Mouse (Mus musculus): Measurements from ENCODE around the gene Dscam.

Dscam gene

DNA sequence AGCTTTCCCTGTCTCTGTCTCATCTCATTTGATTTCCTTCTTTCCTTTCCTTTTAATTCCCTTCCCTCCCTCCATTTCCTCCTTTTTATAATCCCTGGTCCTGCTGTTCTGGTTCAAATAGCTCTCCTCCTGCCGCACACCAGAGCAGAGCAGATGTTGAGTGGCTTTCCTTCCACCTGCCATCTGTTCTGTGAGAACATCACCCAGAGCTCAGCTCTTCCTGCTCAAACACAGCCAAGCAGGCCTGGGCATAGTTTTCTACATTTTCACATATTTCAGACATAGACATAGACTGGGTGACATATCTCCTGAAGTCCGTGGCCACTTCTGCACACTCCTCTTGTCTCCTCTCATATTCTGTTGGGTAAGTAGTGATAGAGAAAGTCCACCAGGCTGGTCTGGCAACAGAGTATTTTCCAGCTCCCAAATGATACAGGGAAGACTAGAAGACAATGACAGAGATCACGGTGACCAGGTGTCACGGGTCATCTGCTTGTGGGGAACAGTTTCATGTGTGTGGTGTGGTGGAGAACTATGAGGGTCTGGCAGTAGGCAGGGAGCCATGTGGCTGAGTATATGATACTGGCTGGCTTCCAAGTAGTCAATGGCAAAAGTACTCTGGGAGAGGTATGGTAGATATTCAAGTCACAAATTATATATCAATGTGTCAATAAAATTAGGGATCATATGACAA is 536.3 kb downstream of the Dscam start:
- DNase-seq: no peak

DNA sequence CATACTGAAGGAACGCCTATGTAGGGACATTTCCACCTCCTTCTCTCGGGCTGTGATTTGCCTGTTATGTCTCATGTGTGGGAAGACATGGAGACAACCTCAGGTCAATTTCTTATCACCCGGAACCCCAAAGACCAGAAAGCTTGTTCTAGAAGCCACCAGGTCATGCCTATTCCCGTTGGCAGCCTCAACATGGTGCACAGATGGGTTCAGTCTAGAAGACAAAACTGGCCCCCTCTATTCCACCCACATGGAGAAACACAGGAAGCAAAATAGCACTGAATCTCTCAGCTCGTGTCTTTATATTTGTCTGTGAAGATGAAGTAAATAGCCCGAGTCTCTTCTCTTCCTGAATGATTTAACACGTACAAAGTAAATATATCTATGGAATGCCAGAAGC is 540.3 kb downstream of the Dscam start:
- DNase-seq: no peak

DNA sequence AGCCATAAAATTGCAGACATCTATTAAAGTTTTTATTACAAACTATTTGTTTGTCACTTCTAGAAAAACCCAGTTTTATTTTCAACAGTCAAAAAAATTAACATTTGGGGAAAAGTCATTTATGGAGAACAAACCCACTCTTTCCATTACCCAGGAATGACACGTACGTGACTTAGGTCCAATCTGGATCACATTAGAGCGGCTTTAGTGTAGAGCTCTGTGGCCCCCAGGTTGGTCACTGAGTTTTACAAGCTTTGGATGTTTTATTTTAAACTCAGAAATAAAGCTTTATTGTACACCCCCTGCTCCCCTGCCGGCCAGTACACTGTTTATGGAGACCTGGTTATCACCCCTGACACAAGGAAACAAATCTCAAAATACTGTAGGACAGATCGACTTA is 540.9 kb downstream of the Dscam start:
- DNase-seq: no peak

DNA sequence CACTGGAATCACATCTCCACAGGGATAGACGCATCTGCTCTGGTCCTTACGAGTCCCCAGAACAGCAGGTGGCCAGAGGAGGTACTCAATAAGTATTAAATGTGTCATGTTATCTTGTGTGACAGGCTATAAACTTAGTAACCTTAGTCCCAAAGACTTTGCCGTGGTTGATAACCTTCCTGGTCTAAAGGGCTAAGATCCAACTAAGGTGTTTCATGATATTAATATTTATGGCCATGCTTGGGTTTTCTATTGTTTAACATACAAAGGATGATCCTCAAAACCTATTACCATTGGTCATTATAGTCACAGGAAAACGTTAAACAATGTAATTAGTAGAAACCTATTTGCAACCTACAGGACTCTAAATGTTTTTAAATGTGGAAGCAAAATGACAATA is 545.1 kb downstream of the Dscam start:
- no peak for DNase-seq

DNA sequence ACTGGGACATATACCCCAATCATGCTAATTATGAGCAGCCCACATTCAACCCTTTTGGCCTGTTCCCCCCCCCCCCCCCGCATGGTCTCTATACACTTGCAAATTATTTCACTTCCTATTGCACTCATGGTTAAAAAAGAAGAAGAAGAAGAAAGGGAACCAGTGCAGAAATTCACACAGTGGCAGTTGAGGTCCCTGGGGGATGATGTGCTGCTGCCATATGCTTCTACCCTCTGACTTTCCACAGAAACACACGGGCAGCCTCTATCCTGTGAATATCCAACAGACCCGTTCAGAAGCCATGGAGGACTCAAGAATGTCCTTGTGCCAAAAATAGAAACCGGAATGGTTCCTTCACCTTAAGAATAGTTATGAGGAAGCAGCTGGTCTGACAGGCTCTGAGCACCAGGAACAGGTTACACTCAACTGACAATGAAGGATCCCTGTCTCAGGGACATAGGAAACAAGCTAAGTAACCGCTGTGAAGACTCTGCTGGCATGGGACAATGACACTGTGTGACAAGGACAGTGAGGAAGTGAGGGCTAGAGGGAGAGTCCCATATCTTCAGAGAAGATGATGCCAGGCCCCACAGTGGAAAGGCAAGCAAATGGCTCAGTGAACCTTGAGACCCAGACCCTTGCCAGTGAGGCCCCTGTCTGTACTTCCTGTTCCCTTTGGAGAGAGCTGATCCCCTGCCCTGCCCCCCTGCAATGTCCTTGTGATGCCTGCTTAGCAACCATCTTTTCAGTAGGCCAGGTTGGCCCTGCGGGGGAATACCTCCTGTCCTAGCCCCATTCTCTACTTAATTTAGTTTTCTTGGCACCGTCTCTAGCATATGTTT is 545.8 kb downstream of the Dscam start:
- no peak for DNase-seq

DNA sequence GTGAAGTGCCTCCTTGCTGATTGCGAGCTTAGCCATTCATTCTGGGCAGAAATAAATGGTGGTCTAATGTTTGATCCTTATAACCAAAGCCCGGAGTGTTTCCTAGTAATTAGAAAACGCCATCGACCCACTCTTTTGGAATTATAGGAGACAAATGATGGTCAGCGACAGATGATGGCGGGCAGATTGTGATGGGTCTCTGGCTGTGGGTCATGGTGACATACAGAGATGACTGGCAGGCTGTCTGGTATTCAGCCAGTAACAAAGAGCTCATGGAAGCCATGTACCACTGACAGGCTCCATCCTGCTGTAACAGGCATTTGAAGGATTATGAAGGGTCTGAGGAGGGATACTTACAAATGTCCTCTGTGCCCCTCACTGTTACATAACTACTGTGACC is 549.7 kb downstream of the Dscam start:
- DNase-seq: no peak

DNA sequence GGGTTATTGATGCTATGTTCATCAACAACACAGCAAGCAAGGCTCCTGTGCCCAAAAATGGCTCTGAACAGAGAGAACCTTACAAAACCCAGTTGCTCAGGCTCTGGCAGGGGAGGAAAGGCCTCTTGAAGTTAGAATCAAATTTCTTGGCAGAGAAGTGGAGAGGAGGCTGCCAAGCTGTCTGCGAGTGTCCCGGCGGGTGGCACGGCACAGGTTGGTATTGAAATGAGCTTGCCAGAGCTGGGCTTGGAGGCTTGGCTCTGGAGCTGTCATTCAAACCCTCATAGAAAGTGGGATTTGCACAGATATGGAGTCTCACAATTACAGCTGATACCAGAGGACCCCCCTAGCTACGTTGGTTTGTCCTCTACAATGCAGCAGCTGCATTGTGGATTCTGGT is 550.1 kb downstream of the Dscam start:
- DNase-seq: no peak

DNA sequence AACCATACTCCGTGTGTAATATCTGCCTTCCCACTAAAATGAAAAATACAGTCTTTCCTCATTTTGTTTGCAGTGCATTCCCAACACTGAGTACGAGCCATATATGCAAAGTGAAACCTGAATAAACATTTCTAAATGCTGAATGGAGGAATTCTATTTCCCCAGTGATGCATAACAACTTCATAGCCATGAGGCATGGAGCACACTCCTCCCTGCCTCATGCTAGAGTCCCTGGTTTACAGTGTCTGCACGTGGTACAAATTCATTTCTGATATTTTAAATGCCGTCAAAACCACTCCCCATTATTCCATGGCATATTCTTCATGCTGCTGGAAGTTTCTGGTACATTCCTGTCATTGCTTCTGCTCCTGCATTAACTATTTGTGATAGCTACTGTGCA is 552.8 kb downstream of the Dscam start:
- no peak for DNase-seq

DNA sequence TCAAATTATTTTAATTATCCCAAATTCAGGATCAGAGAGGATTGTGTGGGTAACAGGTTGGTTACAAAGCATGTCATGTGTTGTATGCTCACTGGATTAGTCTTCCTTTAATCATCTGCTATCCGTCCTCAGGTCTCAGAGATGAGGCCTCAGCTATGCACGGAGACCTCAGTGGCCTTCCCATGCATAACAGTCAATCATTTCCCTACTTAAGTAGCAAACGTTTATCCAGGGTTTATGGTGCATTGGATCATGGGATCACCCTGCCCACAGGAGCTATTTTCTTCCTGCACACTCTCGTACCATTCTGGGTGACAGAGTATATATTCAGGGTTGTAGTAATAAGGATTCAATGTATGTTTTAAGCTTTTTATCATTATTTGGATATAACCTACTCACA is 557.3 kb downstream of the Dscam start:
- no peak for DNase-seq

DNA sequence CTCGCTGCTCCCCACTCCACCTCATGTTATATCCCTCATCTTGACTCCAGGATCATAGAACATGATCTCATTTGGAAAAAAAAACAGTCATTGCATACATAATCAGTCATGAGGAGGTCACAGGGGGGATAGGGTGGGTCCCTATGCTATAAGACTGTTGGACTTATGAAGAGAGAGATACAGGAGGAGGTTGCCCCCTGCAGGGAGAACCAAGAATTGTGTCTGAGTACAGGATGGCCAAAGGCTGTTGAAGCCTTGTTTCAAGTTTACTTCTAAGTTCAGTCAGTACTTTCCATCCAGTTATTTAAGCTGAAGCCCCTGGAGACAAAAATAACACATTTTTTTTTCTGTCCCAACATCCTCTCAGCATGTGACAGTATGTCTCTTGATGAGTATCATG is 559.7 kb downstream of the Dscam start:
- DNase-seq: peak; percentile 66 to 82

DNA sequence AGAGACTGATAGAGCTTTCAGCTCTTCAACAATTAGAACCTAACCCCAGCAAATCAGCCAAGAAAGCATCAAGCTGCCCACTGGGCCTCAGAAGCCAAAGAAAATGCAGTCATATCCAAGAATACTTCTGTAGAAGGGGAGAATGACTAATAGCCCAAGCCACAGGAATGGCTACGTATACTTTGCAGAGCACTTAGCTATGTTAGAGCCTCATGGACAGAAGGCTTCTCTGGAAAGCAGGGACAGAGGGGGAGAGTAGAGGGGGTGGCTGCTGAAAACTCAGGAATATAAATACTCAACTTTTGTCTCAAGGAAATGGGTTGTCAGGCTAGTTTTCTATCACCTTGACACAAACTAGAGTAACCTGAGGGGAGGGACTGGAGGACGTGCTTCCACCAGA is 568.3 kb downstream of the Dscam start:
- DNase-seq: no peak

DNA sequence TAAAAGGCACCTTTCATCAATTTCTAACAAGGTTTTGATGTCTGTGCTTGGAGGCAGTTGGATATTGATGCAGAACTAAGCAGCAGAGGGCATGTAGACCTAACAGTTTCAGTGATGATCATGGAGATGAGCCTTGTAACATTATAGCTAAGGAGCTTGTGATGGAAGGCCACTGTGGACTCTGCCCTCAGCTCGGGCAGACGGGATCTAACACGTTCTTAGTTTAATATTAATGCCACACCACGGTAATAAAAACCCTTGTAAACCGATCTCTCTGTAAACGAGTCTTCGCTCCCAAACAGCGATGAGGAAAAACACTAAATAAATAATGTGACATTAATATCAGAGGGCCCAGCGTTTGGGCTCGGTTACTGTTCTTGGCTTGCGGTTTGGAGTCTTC is 569.8 kb downstream of the Dscam start:
- peak; percentile 24 to 46 for DNase-seq

DNA sequence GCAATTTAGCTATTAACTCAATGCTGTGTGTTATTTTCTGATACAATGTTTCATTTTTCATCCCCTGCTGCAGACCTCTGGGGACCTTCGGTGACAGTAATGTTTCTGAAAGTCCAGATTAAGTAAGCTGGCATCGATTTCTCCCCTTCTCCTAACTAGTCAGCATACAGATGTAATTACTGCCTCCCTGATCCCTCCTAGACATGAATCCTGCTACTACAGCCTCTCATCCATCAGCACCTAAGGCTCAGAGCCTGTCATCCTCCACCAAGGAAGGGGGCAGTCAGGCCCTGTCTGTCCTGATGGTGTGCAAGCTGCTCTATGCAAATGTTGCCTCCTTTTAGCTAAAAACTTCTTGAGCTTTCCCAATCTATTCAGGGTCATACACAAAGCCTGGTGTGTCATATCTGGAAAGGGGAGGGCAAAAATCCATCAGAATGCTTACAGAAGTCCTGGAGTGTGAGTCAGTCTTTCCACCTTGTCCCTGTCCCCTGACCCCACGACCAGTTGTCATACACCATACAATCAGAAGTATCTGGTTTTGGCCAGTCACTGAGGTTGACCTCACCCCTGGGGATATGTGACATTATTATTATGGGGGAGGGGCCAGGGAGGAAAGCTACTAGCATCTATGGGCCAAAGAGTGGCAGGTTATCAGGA is 571.0 kb downstream of the Dscam start:
- no peak for DNase-seq

DNA sequence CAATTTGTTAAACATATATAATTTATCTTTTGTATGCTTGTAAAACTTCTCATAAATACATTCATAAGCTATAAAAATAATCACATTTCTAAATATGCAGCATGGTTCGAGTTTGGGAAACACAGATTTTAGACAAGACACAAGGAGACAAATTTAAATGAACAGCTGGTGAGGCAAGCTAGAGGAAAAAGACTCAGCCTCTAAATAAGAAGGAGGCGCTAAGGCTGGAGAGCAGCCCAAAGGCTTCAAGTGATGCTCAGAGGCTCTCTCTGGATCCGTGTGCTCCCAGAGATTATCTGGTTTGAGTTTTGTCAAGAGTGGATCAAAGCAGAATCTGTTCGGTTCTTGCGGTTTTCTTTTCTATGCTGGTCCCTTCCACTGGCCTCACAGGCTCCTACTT is 594.7 kb downstream of the Dscam start:
- DNase-seq: no peak

DNA sequence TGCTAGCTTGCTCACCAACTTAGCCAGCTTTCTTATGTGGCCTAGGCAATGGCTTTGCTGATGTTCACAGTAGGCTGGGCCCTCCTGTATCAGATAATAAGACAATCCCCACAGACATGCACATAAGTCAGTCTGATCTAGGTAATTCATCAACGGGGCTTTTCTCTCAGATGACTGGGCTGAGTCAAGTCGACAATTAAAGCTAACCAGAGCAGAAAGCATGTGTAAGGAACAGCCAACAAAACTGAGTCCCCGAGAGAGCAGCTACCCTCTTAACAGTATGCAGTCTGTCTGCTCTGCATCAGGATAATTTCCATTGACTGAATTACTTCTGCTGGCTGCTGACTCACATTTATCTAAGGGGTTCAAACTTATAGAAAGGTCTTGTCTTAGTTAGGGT is 603.1 kb downstream of the Dscam start:
- no peak for DNase-seq

DNA sequence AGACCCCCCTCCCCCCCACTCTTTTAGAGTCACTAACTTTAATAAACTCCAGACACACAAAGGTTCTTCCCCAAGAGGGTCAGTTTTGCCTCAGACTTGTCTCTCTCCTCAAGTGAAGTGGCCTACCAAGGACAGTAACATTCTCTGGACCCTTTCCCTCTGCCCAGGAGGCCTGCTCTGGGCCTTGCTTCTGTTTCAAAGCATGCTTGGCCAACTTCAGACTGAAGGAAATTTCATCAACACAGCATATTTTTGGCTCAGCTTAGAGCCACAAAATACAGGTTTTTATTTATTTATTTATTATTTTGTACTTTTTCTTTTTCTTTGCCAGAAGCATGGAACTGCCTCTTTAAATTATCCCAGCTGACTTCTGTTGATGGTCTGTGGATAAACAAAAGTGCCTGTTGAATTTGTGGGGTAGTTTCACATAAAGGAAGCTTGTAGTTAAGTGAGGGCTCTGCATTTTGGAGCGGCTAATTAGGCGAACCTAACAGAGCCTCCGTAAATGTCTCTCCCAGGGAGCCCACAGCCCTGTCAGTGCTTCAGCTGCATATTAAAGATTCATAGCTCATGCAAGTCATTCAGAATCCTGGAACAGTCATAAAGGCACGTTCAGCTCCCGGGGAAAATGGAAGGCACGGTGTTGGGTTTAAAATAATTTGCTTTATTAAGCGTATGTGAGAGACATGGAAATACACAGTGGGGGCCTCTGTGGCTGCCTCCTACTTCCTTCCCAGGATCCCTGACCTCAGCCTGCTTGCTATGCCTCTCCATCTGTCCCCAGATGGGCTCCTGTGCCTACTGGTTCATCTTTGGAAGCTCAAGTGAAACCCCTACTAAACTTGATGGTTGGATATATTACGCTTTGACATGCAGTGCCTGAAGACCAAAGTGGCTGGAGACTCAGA is 606.9 kb downstream of the Dscam start:
- DNase-seq: no peak

DNA sequence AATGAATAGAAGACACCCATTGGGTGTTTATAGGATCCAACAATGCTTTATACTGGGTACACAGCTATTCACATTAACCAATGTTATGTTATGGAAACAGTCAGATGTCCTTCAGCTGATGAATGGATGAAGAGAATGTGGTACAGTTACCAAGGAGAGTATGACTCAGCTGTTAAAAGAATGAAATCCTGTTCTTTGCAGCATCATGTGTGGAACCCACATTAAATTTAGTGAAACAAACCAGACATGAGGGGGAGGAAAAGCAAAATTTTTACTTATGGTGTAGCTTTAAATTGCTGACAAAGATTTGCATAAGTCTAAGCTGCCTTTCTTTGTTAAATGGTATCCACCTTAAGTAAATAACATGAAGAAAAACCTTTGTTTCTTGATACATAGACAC is 610.8 kb downstream of the Dscam start:
- DNase-seq: no peak

DNA sequence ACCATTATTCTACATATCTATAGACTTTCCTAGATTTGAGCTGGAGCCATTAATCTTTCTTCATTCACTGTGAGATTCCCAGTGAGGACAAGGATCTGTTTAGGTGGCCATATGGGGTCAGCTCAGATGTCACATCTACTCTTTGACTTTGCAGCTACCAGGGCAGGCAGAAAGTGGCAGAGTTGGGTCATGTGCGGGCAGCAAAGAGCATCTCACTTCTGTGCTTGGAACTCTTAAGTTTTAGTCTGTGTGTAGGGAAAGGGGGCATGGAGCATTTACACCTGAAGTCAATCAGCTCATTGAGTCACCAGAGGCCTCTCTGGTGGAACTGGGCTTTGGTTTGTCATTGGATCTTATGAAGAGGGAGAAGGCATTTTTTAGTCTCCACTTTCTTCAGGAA is 612.2 kb downstream of the Dscam start:
- DNase-seq: no peak

DNA sequence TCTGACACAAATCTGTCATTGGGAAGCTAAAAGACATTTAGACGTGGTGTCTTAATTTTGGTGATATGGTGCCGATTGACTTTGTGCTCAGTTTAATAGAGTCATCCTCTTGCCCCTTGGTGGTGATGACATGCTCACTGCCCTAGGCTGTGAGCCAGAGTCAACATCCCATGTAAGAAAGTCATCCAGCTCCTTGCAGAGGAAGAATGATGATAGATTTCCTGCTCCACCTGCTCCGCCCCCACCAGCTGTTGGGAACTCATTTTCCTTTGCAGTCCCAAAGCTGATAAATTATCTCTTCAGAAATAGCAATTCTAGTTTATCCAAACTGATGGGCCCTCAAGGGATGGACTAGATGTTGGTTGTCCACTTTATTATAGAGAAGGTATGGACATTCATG is 613.9 kb downstream of the Dscam start:
- DNase-seq: peak; percentile 23 to 54

DNA sequence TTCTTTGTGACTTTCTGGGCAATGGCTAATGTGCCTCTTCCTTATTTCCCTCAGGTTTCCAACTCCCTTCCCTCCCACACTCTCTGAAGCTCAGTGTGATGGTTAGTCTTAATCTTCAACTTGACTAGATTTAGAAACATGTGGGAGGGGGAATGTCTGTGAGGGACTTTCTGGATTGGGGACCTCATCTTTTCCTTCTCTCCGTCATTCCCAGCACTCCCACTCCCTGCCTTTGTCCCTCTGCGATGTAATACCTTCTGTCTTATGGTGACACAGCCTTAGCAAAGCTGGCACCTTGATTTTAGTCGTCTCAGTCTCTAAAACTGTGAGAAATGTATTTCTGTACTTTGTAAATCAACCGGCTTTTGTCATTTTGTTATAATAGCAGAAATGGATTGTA is 615.1 kb downstream of the Dscam start:
- no peak for DNase-seq

DNA sequence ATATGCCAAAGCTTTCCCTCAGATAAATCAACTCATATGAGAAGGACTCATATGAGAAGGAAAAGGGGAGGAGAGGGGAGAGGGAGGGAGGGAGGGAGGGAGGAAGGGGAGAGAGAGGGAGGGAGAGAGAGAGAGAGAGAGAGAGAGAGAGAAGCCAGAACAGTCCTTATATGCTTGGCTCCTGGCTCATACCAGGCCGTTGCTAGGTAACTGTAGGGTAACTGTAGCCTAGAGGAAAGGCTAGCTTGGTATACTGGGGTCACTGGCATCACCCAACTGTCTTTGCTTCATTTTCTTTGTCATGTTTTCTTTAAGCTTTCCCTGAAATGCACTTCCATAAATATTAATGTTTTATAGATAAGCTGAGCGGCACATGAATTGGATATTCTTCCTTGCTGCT is 617.9 kb downstream of the Dscam start:
- DNase-seq: no peak

DNA sequence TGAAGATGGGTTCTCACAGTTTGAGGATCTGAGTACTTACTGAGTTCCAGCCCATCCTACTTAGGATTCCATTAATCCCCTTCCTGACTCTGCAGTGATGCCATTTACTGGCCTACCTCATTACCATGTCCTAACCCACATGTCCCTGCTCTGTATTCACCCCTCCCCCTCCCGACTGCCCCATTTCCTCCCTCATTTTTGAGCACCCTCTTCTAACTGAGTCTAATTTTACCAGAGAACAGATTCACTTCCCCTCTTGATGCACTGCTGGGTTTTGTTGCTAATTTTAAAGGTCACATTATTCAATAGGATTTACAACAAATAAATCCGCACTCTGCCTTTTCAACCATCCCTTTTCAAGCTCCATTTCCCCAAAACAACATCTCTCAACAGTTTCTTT is 629.5 kb downstream of the Dscam start:
- peak in 1 of 2 experiments; percentile 7 for DNase-seq
